Mouse (Mus musculus) CH12.LX (cell line): ENCODE measurements at regions not wholly inside any gene's neighbourhood (a gene's known extent, or its start where the extent isn't known, plus 50 kb on each side); places are given as distances from the start of the nearest gene placed in this dataset.

Experiments used
- DNase-seq: peaks from one replicate; pipeline ENCODE4 v3.0.0-alpha.2; 2013; ENCODE audit errors: extremely low read depth
- H3K27ac ChIP-seq: 2 replicates; pipeline ENCODE4 v1.5.1; 2012; ENCODE audit warnings: low read depth, mild to moderate bottlenecking, control low read depth, moderate library complexity; ENCODE audit not compliant: insufficient read depth
- H3K27me3 ChIP-seq: replicated peaks from 2 replicates; pipeline ENCODE3; 2012; ENCODE audit warnings: inconsistent platforms
- H3K36me3 ChIP-seq, 2 experiments: replicated peaks in 1 of 2; 2 replicates each; pipeline versions ENCODE3 to v1.6.1; 2012; ENCODE audit warnings: inconsistent platforms in 1 of 2, low read length in 1 of 2, mild to moderate bottlenecking in 1 of 2, mixed read lengths in 1 of 2, moderate library complexity in 1 of 2; ENCODE audit not compliant: control insufficient read depth in 1 of 2, insufficient read depth in 1 of 2
- H3K4me1 ChIP-seq, 2 experiments: 2 replicates each; pipeline ENCODE4 v1.6.1; 2012; ENCODE audit warnings: inconsistent platforms in 1 of 2, moderate library complexity in 1 of 2; ENCODE audit not compliant: insufficient read depth in 2 of 2, control insufficient read depth in 1 of 2
- H3K4me2 ChIP-seq: 2 replicates; pipeline ENCODE4 v1.6.1; 2012; ENCODE audit warnings: low read depth, mild to moderate bottlenecking, control low read depth; ENCODE audit not compliant: poor library complexity, insufficient read depth, severe bottlenecking
- H3K4me3 ChIP-seq, 3 experiments: fragments of 150-350 bp in 1 of 3; sonication (generic) in 1 of 3; replicated peaks in 1 of 3; 2 replicates each; pipeline versions ENCODE3 to v1.5.1; 2011 to 2012; ENCODE audit warnings: low read depth in 2 of 3, low read length in 2 of 3, mild to moderate bottlenecking in 2 of 3, moderate library complexity in 2 of 3, control low read depth in 1 of 3, improper control_type of control experiment in 1 of 3, inconsistent platforms in 1 of 3, mixed read lengths in 1 of 3; ENCODE audit not compliant: poor library complexity in 1 of 3
- H3K79me2 ChIP-seq: replicated peaks from 2 replicates; pipeline ENCODE4 v1.6.1; 2012; ENCODE audit warnings: mild to moderate bottlenecking, moderate library complexity; ENCODE audit not compliant: control insufficient read depth, poor library complexity, insufficient read depth, severe bottlenecking; ENCODE audit errors: extremely low read depth
- H3K9ac ChIP-seq: 2 replicates; pipeline ENCODE4 v1.6.1; 2012; ENCODE audit warnings: low read depth, mild to moderate bottlenecking, control low read depth, moderate library complexity; ENCODE audit not compliant: insufficient read depth
- H3K9me3 ChIP-seq: replicated peaks from 2 replicates; pipeline ENCODE3; 2012; ENCODE audit warnings: low read length, inconsistent platforms, mixed read lengths
- BHLHE40 ChIP-seq: IDR thresholded peaks from 2 replicates; pipeline ENCODE4 v1.6.1; 2011; ENCODE audit warnings: mild to moderate bottlenecking, low read depth, low read length, improper control_type of control experiment
- CTCF ChIP-seq, 2 experiments: IDR thresholded peaks in 1 of 2; conservative IDR thresholded peaks in 1 of 2; 2 replicates each; pipeline ENCODE4 v1.5.1; 2011 to 2012; ENCODE audit warnings: low read depth in 2 of 2, low read length in 2 of 2, improper control_type of control experiment in 1 of 2, inconsistent platforms in 1 of 2, mild to moderate bottlenecking in 1 of 2, moderate library complexity in 1 of 2
- E2F4 ChIP-seq: IDR thresholded peaks from 2 replicates; pipeline ENCODE4 v1.6.1; 2011; ENCODE audit warnings: low read depth, low read length, improper control_type of control experiment; ENCODE audit not compliant: insufficient replicate concordance
- ELF1 ChIP-seq: IDR thresholded peaks from 2 replicates; pipeline ENCODE4 v1.6.1; 2014; ENCODE audit warnings: low read depth, mild to moderate bottlenecking, inconsistent platforms, low read length, improper control_type of control experiment
- EP300 ChIP-seq: IDR thresholded peaks from 2 replicates; pipeline ENCODE4 v1.6.1; 2011; ENCODE audit warnings: low read length, improper control_type of control experiment
- GABPA ChIP-seq: IDR thresholded peaks from 2 replicates; pipeline ENCODE4 v1.6.1; 2012; ENCODE audit warnings: low read depth, low read length, improper control_type of control experiment, inconsistent platforms; ENCODE audit not compliant: insufficient replicate concordance
- IRF4 ChIP-seq: IDR thresholded peaks from 2 replicates; pipeline ENCODE4 v1.6.1; 2014; ENCODE audit warnings: low read depth, mild to moderate bottlenecking, inconsistent platforms, low read length, improper control_type of control experiment
- JUND ChIP-seq: conservative IDR thresholded peaks from 2 replicates; pipeline ENCODE4 v1.6.1; 2011; ENCODE audit warnings: low read depth, low read length, improper control_type of control experiment
- MAZ ChIP-seq: IDR thresholded peaks from 2 replicates; pipeline ENCODE4 v1.6.1; 2012; ENCODE audit warnings: low read depth, mild to moderate bottlenecking, inconsistent platforms, low read length, improper control_type of control experiment, moderate library complexity
- MEF2A ChIP-seq: IDR thresholded peaks from 2 replicates; pipeline ENCODE4 v1.6.1; 2014; ENCODE audit warnings: low read depth, mild to moderate bottlenecking, inconsistent platforms, low read length, improper control_type of control experiment, borderline replicate concordance
- NELFE ChIP-seq: IDR thresholded peaks from 2 replicates; pipeline ENCODE4 v1.6.1; 2011; ENCODE audit warnings: low read depth, low read length, improper control_type of control experiment
- PAX5 ChIP-seq: IDR thresholded peaks from 2 replicates; pipeline ENCODE4 v1.6.1; 2012; ENCODE audit warnings: low read length, inconsistent platforms, mixed read lengths
- RAD21 ChIP-seq: IDR thresholded peaks from 2 replicates; pipeline ENCODE4 v1.6.1; 2011; ENCODE audit warnings: low read depth, mild to moderate bottlenecking, low read length, improper control_type of control experiment, moderate library complexity
- RCOR1 ChIP-seq: conservative IDR thresholded peaks from 2 replicates; pipeline ENCODE4 v1.6.1; 2012; ENCODE audit warnings: low read depth, mild to moderate bottlenecking, inconsistent platforms, low read length, improper control_type of control experiment
- SMC3 ChIP-seq: IDR thresholded peaks from 2 replicates; pipeline ENCODE4 v1.6.1; 2011; ENCODE audit warnings: low read depth, low read length, improper control_type of control experiment
- TBP ChIP-seq: conservative IDR thresholded peaks from 2 replicates; pipeline ENCODE4 v1.6.1; 2011; ENCODE audit warnings: low read depth, low read length, improper control_type of control experiment
- UBTF ChIP-seq: IDR thresholded peaks from 2 replicates; pipeline ENCODE4 v1.6.1; 2012; ENCODE audit warnings: low read depth, mild to moderate bottlenecking, inconsistent platforms, low read length, improper control_type of control experiment, moderate library complexity
- USF1 ChIP-seq: IDR thresholded peaks from 2 replicates; pipeline ENCODE4 v1.6.1; 2014; ENCODE audit warnings: low read depth, mild to moderate bottlenecking, inconsistent platforms, low read length, improper control_type of control experiment
- USF2 ChIP-seq: conservative IDR thresholded peaks from 2 replicates; pipeline ENCODE4 v1.6.1; 2011; ENCODE audit warnings: low read depth, low read length, improper control_type of control experiment
- ZKSCAN1 ChIP-seq: IDR thresholded peaks from 2 replicates; pipeline ENCODE4 v1.6.1; 2012; ENCODE audit warnings: low read depth, inconsistent platforms, low read length, improper control_type of control experiment, borderline replicate concordance
- dilution Hi-C: fragments of 300-500 bp; cut with MboI; formaldehyde crosslinking; loops from 2 replicates; pipeline ENCODE4 v1.14.3; 2020; ENCODE audit warnings: low sequenced_read_pairs; ENCODE audit not compliant: extremely low pct_unique_long_range_greater_than_20kb, extremely low pct_ligation_motif_present
- in situ Hi-C: fragments of 300-500 bp; cut with MboI; formaldehyde crosslinking; loops from 3 replicates; pipeline ENCODE4 v1.14.3; 2019; ENCODE audit warnings: low sequenced_read_pairs, low pct_ligation_motif_present, low pct_unique_long_range_greater_than_20kb, mixed read lengths

DNA sequence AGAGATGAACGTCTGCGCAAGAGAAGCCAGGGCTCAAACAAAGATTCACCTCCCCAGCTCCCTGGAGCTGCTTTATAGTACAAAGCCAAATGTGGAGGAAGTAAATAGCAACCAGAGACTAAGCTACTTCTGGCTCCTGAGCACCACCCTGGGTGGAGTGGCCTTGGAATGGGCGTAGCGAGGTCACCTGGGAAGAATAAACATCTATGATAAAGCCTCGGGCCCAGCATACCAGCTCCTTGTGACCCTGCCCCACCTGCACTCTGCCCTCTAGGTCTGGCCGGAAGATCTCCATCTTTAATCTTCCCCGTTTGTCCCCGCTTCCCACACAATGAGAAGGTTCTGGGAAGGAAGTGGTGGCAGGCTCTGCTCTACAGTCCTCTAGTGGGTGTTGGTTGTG, 61.0 kb upstream of the Ptpn3 start:
- TF ChIP-seq PAX5: no peak
- no peak for TF ChIP-seq GABPA
- TF ChIP-seq JUND: no peak
- no peak for TF ChIP-seq IRF4
- no peak for TF ChIP-seq TBP
- no peak for TF ChIP-seq MEF2A
- no peak for TF ChIP-seq MAZ
- TF ChIP-seq ELF1: no peak
- no peak for TF ChIP-seq USF2
- no peak for TF ChIP-seq RCOR1
- TF ChIP-seq EP300: no peak
- TF ChIP-seq E2F4: no peak
- TF ChIP-seq UBTF: no peak
- no peak for TF ChIP-seq BHLHE40
- no peak for TF ChIP-seq ZKSCAN1
- no peaks in the 10 kb centered on the region for H3K4me1 ChIP-seq
- no peaks in the 10 kb centered on the region for H3K9me3 ChIP-seq

GRCm38 (mm10) chr4:57369736-57370373, 64.2 kb upstream of the Palm2 start:
- peak; percentile 75 for DNase-seq
- no peaks in the 10 kb centered on the region for H3K79me2 ChIP-seq
- H3K4me1 ChIP-seq: no peaks in the 10 kb centered on the region

More for the DNA sequence above, 61.0 kb upstream of the Ptpn3 start:
- Histone ChIP-seq H3K79me2 (no peaks in the 10 kb centered on the region), H3K9ac (no peak overlapping the region), H3K27me3 (no peaks in the 10 kb centered on the region), H3K36me3 (no peaks in the 10 kb centered on the region), H3K4me2 (no peak overlapping the region), H3K27ac (no peak overlapping the region), H3K4me3 (no peak overlapping the region)
- dilution Hi-C loops (no loop called here), in situ Hi-C loops (no loop called here)
- DNase-seq: no peak

More at GRCm38 (mm10) chr4:57369736-57370373, 64.2 kb upstream of the Palm2 start:
- dilution Hi-C loops (no loop called here), in situ Hi-C loops (no loop called here)
- H3K27me3 ChIP-seq: no peaks in the 10 kb centered on the region
- no peak overlapping the region for H3K4me3 ChIP-seq
- H3K4me2 ChIP-seq: no peak overlapping the region
- H3K9me3 ChIP-seq: no peaks in the 10 kb centered on the region
- no peak overlapping the region for H3K9ac ChIP-seq
- H3K27ac ChIP-seq: no peak overlapping the region
- H3K36me3 ChIP-seq: no peaks in the 10 kb centered on the region
- TF ChIP-seq USF1: no peak
- TF ChIP-seq SMC3: peak; percentile 71
- no peak for TF ChIP-seq ELF1
- TF ChIP-seq CTCF (conservative IDR thresholded peaks at IDR 0.05 in 1 of 2, IDR thresholded peaks at IDR 0.05 in 1 of 2; ENCODE audit: low read depth in 2 of 2, low read length in 2 of 2): peak; percentile 80 to 91
- peak; percentile 36; the same call in 1 of the 2 replicates for TF ChIP-seq NELFE
- peak; percentile 87 for TF ChIP-seq RAD21
